Mouse (Mus musculus): ENCODE data around the gene Mtch1. TPM values are rescaled to one million over a fixed set of nuclear protein-coding genes. Genes with fewer than 3 reads are reported as not detected.

The Mtch1 gene
- total and polyA plus RNA-seq, 3 experiments, result 143 to 233 (median 147) TPM

DNA sequence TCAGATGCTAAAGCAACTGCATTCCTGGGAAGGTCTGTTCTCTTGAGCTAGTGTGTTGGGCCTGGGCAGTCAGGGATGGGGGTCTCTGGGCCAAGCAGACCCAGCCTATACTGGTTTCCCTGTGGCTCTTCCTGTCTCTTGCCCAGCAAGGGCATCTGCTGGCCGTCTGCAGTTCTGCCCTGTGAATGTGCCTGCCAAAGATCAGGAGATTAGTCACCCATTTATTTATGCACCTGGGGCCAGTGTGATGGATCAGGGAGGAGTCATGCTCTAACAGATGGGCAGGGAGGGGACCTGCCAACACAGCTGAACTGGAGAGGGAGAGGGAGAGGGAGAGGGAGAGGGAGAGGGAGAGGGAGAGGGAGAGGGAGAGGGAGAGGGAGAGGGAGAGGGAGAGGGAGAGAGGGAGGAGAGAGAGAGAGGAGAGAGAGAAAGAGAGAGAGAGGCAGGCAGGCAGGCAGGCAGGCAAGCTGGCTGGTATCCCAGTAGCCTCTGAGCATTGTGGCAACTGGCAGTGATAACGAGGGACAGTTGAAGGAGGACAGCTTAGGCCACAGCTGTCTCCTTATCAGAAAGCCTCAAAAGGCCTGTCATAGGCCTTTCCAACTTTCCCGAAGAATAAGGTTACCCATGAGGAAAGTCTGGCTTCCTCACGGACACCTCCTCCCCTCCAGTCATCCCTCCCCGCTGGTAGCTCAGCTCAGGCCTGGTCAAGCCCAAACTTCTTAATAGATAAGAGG is 16.9 kb downstream of the Mtch1 start:
- Histone ChIP-seq H3K4me1 (ENCODE audit: control insufficient read depth in 1 of 2, insufficient read depth in 2 of 2, low read length in 2 of 2) (no peaks in the 10 kb centered on the region), H3K36me3 (ENCODE audit: control insufficient read depth in 1 of 2, insufficient read depth in 2 of 2, low read length in 2 of 2) (no peaks in the 10 kb centered on the region; a peak in 1 of 4 replicates), H3K9ac (ENCODE audit: control insufficient read depth, low read depth, low read length, poor library complexity, severe bottlenecking) (no peak overlapping the region), H3K4me3 (ENCODE audit: control insufficient read depth in 1 of 2, insufficient read depth in 1 of 2, low read depth in 2 of 2, low read length in 2 of 2) (no peak overlapping the region), H3K9me3 (replicated peaks; ENCODE audit: insufficient read depth, low read length) (no peaks in the 10 kb centered on the region), H3K79me2 (ENCODE audit: control insufficient read depth, insufficient read depth, low read length, poor library complexity) (no peaks in the 10 kb centered on the region), H3K27ac (ENCODE audit: control insufficient read depth, low read depth, low read length) (no peak overlapping the region), H3K27me3 (ENCODE audit: control insufficient read depth in 1 of 2, insufficient read depth in 2 of 2, low read length in 2 of 2) (no peaks in the 10 kb centered on the region)
- no peak for DNase-seq (ENCODE audit: low read depth, low spot score)
- TF ChIP-seq RCOR1 (IDR thresholded peaks at IDR 0.05; ENCODE audit: low read depth, low read length) (no peak), ZMIZ1 (IDR thresholded peaks at IDR 0.05; ENCODE audit: low read depth, low read length) (no peak), ZKSCAN1 (IDR thresholded peaks at IDR 0.05; ENCODE audit: low read depth, low read length) (no peak), UBTF (IDR thresholded peaks at IDR 0.05; ENCODE audit: borderline replicate concordance, insufficient read depth, low read depth, low read length) (no peak)

DNA sequence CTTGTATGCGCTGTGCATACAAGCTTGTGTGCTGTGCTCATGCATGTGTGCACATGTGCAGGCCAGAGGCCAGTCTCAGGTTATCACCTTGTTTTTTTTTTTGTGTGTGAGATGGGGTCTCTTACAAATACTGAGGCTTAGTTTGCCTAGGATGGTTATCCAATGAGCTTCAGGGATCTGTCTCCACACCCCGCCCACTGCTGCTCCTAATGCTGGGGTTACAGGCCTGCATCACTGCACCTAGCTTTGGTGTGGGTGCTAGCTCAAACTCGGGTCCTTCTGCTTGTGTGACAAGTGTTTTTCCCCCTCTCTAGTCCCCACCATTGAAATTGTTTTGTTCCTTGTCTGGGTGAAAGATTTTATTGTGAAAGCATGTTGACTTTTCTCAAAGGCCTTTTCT is 17.5 kb downstream of the Mtch1 start:
- no peak for DNase-seq (ENCODE audit: low read depth, low spot score)
- H3K27ac ChIP-seq (ENCODE audit: control insufficient read depth, low read depth, low read length), result no peak overlapping the region
- no peak overlapping the region for H3K4me3 ChIP-seq (ENCODE audit: control insufficient read depth in 1 of 2, insufficient read depth in 1 of 2, low read depth in 2 of 2, low read length in 2 of 2)
- H3K4me1 ChIP-seq (ENCODE audit: control insufficient read depth in 1 of 2, insufficient read depth in 2 of 2, low read length in 2 of 2), result no peaks in the 10 kb centered on the region
- no peaks in the 10 kb centered on the region for H3K27me3 ChIP-seq (ENCODE audit: control insufficient read depth in 1 of 2, insufficient read depth in 2 of 2, low read length in 2 of 2)
- H3K9ac ChIP-seq (ENCODE audit: control insufficient read depth, low read depth, low read length, poor library complexity, severe bottlenecking), result no peak overlapping the region
- no peaks in the 10 kb centered on the region for H3K9me3 ChIP-seq (replicated peaks; ENCODE audit: insufficient read depth, low read length)
- H3K36me3 ChIP-seq (ENCODE audit: control insufficient read depth in 1 of 2, insufficient read depth in 2 of 2, low read length in 2 of 2), result no peaks in the 10 kb centered on the region; a peak in 1 of 4 replicates
- no peaks in the 10 kb centered on the region for H3K79me2 ChIP-seq (ENCODE audit: control insufficient read depth, insufficient read depth, low read length, poor library complexity)
- TF ChIP-seq MAFK (IDR thresholded peaks at IDR 0.05; ENCODE audit: borderline replicate concordance, low read depth, low read length) (no peak), RAD21 (IDR thresholded peaks at IDR 0.05; ENCODE audit: low read depth, low read length) (no peak), SMC3 (IDR thresholded peaks at IDR 0.05; ENCODE audit: low read depth, low read length) (no peak), NRF1 (IDR thresholded peaks at IDR 0.05; ENCODE audit: insufficient read depth, low read depth, low read length, poor library complexity, severe bottlenecking) (no peak), POLR2A (IDR thresholded peaks at IDR 0.05; ENCODE audit: control insufficient read depth in 1 of 2, insufficient read depth in 1 of 2, low read depth in 1 of 2, low read length in 2 of 2, poor library complexity in 1 of 2) (no peak), RCOR1 (IDR thresholded peaks at IDR 0.05; ENCODE audit: low read depth, low read length) (no peak), TAL1 (IDR thresholded peaks at IDR 0.05; ENCODE audit: low read length) (no peak), ELF1 (IDR thresholded peaks at IDR 0.05; ENCODE audit: low read depth, low read length) (no peak), POLR2AphosphoS5 (IDR thresholded peaks at IDR 0.05; ENCODE audit: borderline replicate concordance, low read depth, low read length) (no peak), MAZ (IDR thresholded peaks at IDR 0.05; ENCODE audit: low read depth, low read length) (no peak), HCFC1 (IDR thresholded peaks at IDR 0.05; ENCODE audit: low read depth, low read length) (no peak), BHLHE40 (IDR thresholded peaks at IDR 0.05; ENCODE audit: borderline replicate concordance, low read depth, low read length) (no peak), USF2 (IDR thresholded peaks at IDR 0.05; ENCODE audit: borderline replicate concordance in 1 of 2, insufficient read depth in 1 of 2, low read depth in 1 of 2, low read length in 2 of 2) (no peak), MAX (IDR thresholded peaks at IDR 0.05; ENCODE audit: low read length) (no peak), ZNF384 (IDR thresholded peaks at IDR 0.05; ENCODE audit: low read depth, low read length) (no peak)
